Mouse (Mus musculus) testis, postnatal 14 days (tissue): Measurements from ENCODE around the gene Nlrp6.

Experiments
- DNase-seq: peaks from one replicate; pipeline ENCODE4 v3.0.0; 2021; ENCODE audit warnings: low spot score

Nlrp6 gene

GRCm38 (mm10) chr7:140912846-140913482, 7.7 kb upstream of the Nlrp6 start:
- DNase-seq = no peak

- no peak for DNase-seq
Observed at GRCm38 (mm10) chr7:140914031-140914690, 6.5 kb upstream of the Nlrp6 start.

- no peak for DNase-seq
Observed at GRCm38 (mm10) chr7:140919911-140920310, 791 bp upstream of the Nlrp6 start.

GRCm38 (mm10) chr7:140921225-140921975, 698 bp downstream of the Nlrp6 start:
- DNase-seq = no peak

- DNase-seq = no peak
Observed at GRCm38 (mm10) chr7:140922398-140923069, 1.8 kb downstream of the Nlrp6 start.

GRCm38 (mm10) chr7:140923070-140923775, 2.5 kb downstream of the Nlrp6 start:
- no peak for DNase-seq

- no peak for DNase-seq
Observed at GRCm38 (mm10) chr7:140927181-140927580, 6.5 kb downstream of the Nlrp6 start.

- no peak for DNase-seq
Observed at GRCm38 (mm10) chr7:140938436-140938835, 17.7 kb downstream of the Nlrp6 start.

GRCm38 (mm10) chr7:140938896-140939295, 18.2 kb downstream of the Nlrp6 start:
- no peak for DNase-seq

- peak; percentile 52 for DNase-seq
Observed at GRCm38 (mm10) chr7:140939669-140940171, 19.0 kb downstream of the Nlrp6 start.

- peak; percentile 76 for DNase-seq
Observed at GRCm38 (mm10) chr7:140941222-140942051, 20.7 kb downstream of the Nlrp6 start, which contains the start of gene Pgghg. Gene Pgghg, plus strand, starts transcription at chr7:140941391.

- DNase-seq = no peak
Observed at GRCm38 (mm10) chr7:140942341-140942740, 21.6 kb downstream of the Nlrp6 start.

- DNase-seq = no peak
Observed at GRCm38 (mm10) chr7:140942811-140943210, 22.1 kb downstream of the Nlrp6 start.

GRCm38 (mm10) chr7:140943356-140943755, 22.7 kb downstream of the Nlrp6 start:
- no peak for DNase-seq

GRCm38 (mm10) chr7:140944236-140944635, 23.5 kb downstream of the Nlrp6 start:
- DNase-seq = no peak

- no peak for DNase-seq
Observed at GRCm38 (mm10) chr7:140945247-140945646, 24.5 kb downstream of the Nlrp6 start.

GRCm38 (mm10) chr7:140946311-140946710, 25.6 kb downstream of the Nlrp6 start:
- no peak for DNase-seq

- no peak for DNase-seq
Observed at GRCm38 (mm10) chr7:140946980-140947379, 26.3 kb downstream of the Nlrp6 start.

GRCm38 (mm10) chr7:140948161-140948560, 27.5 kb downstream of the Nlrp6 start:
- peak; percentile 68 for DNase-seq

- DNase-seq = no peak
Observed at GRCm38 (mm10) chr7:140949255-140949654, 28.6 kb downstream of the Nlrp6 start.
